Mouse (Mus musculus) lung, embryonic 14.5 days (tissue): Measurements from ENCODE around the gene Nol3. TPM values are rescaled to one million over a fixed set of nuclear protein-coding genes. Genes with fewer than 3 reads are reported as not detected.

Source experiments
- ATAC-seq: fragments of 200-750 bp; cut with Nextera tagmentation; 2 replicates; pipeline ENCODE4 v1.8.0; 2017; ENCODE audit warnings: mild to moderate bottlenecking, moderate TSS enrichment, moderate library complexity; ENCODE audit not compliant: insufficient read depth
- DNase-seq: peaks from one replicate; pipeline ENCODE4 v3.0.0-alpha.2; 2015
- H3K27ac ChIP-seq: fragments of 300-500 bp; sonication (generic); 2 replicates; pipeline ENCODE4 v1.5.1; 2014; ENCODE audit warnings: low read depth, mild to moderate bottlenecking, moderate library complexity
- H3K27me3 ChIP-seq: fragments of 300-500 bp; sonication (generic); 2 replicates; pipeline ENCODE4 v1.6.1; 2014; ENCODE audit warnings: low read length, control low read depth; ENCODE audit not compliant: insufficient read depth
- H3K36me3 ChIP-seq: fragments of 300-500 bp; sonication (generic); 2 replicates; pipeline ENCODE4 v1.6.1; 2014; ENCODE audit warnings: control low read depth; ENCODE audit not compliant: insufficient read depth
- H3K4me1 ChIP-seq: fragments of 300-500 bp; sonication (generic); 2 replicates; pipeline ENCODE4 v1.6.1; 2014; ENCODE audit warnings: antibody characterized with exemption, control low read depth; ENCODE audit not compliant: insufficient read depth
- H3K4me2 ChIP-seq: fragments of 300-500 bp; sonication (generic); 2 replicates; pipeline ENCODE4 v1.6.1; 2014; ENCODE audit warnings: mild to moderate bottlenecking
- H3K4me3 ChIP-seq: fragments of 300-500 bp; sonication (generic); 2 replicates; pipeline ENCODE4 v1.5.1; 2014; ENCODE audit warnings: low read depth, low read length
- H3K9ac ChIP-seq: fragments of 300-500 bp; sonication (generic); 2 replicates; pipeline ENCODE4 v1.6.1; 2014
- H3K9me3 ChIP-seq: fragments of 300-500 bp; sonication (generic); 2 replicates; pipeline ENCODE4 v1.6.1; 2016; ENCODE audit warnings: low read depth, low read length, control low read depth
- CTCF ChIP-seq: IDR thresholded peaks from 2 replicates; pipeline ENCODE4 v1.5.1; 2016; ENCODE audit warnings: antibody characterized with exemption, low read depth
- WGBS: fragments of 180-500 bp; shearing (Covaris S2); extraction: QIAGEN DNeasy Blood & Tissue Kit; methylation state at CpG from one replicate; pipeline ENCODE4 v1.1.7; 2014; 5-methylcytosine and 5-hydroxymethylcytosine counted together
- microRNA counts: library from miRNA; unstranded; fragments of <30 nt; microRNA quantifications from one replicate; lab custom pipeline; 2016
- microRNA-seq: library from miRNA; unstranded; fragments of <30 nt; microRNA quantifications from one replicate; pipeline ENCODE4, GENCODE M21; 2016; ENCODE audit warnings: borderline number of aligned reads
- polyA plus RNA-seq: library from polyadenylated mRNA; unstranded; fragments of >200 nt; fragmentation: Nextera tagmentation; extraction: Ambion mirVana; gene quantifications from 2 replicates; pipeline ENCODE4 v1.2.1, GENCODE M21; 2014

Nol3 gene
- polyA plus RNA-seq, 1 experiment from 2014 or later, result 1.1 TPM

DNA sequence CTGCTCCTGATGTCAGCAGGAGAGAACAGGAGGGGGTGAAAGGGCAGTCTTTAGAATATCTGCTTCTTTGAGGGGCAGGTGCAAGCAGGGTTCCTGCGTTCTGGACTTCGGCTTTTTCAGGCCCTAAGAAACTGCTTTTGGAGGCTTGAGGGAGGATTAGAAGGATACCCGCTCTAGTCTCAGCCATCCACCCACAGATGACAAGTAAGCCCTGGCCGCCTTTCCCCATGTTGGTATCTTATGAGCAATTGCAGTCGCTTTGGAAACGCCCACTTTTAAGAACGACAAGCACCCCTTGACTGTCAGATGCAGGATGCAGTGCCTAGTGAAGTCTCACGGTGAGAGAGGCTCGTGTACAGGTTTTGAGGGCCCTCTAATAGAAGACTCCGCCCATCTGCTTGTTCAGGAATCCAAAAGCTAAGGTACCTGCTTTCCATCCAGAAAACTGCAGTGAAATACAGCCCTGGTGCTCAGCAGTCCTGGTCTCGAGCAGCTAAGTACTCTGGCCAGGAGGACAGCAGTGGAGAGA lies 42.8 kb downstream of the Nol3 start:
- DNase-seq, result no peak
- peaks cover 52% of the 10 kb centered on the region for H3K36me3 ChIP-seq
- no peak for ATAC-seq
- no peaks in the 10 kb centered on the region for H3K9me3 ChIP-seq
- no peaks in the 10 kb centered on the region for H3K27me3 ChIP-seq
- no peak for TF ChIP-seq CTCF
- no peak overlapping the region for H3K4me3 ChIP-seq
- no peak overlapping the region for H3K27ac ChIP-seq
- H3K4me1 ChIP-seq, result no peaks in the 10 kb centered on the region
- no peak overlapping the region for H3K9ac ChIP-seq
- H3K4me2 ChIP-seq, result no peak overlapping the region
- 75% methylated on average over 11 of the region's 11 CpGs for WGBS

DNA sequence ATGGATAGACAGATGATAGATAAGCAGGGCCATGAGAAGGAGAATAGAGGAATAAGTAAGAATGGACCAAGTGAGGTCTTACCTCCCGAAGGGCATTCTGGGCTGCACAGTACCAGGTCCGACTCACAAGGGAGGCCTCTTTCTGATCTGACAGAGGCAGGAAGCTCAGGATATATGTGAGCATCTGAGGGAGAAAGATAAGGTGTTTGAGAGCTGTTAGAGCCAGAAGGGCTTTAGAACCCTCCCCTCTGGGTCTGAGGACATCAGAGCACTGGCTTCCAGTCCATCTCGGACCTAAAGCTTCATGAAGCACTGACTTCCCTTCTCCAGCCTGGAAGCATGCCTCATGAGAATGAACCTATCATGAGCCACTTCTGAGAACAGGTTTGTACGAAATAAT lies 47.2 kb downstream of the Nol3 start:
- Histone ChIP-seq H3K9ac (no peak overlapping the region), H3K36me3 (peaks cover 37% of the 10 kb centered on the region), H3K9me3 (no peaks in the 10 kb centered on the region), H3K27me3 (no peaks in the 10 kb centered on the region), H3K4me2 (no peak overlapping the region; the same call in 1 of the 2 replicates), H3K4me1 (peaks cover 13% of the 10 kb centered on the region; the same call in 1 of the 2 replicates), H3K27ac (no peak overlapping the region), H3K4me3 (no peak overlapping the region)
- TF ChIP-seq CTCF, result no peak
- DNase-seq (no peak), ATAC-seq (no peak)
- WGBS, result 86% methylated on average over 4 of the region's 4 CpGs

- H3K36me3 ChIP-seq, result peaks cover 47% of the 10 kb centered on the region
- H3K4me3 ChIP-seq, result peak overlapping the region; percentile 83
- no peak for TF ChIP-seq CTCF
- H3K27me3 ChIP-seq, result no peaks in the 10 kb centered on the region
- peaks cover 13% of the 10 kb centered on the region; the same call in 1 of the 2 replicates for H3K4me1 ChIP-seq
- DNase-seq, result peak; percentile 56
- peak overlapping the region; percentile 80 for H3K4me2 ChIP-seq
- 0 out of 2 replicates have a peak overlapping the region, but pooled peaks have one; percentile 50 for H3K27ac ChIP-seq
- under 1% methylated on average over 12 of the region's 12 CpGs for WGBS
- H3K9me3 ChIP-seq, result no peaks in the 10 kb centered on the region
- H3K9ac ChIP-seq, result peak overlapping the region; percentile 69
- peak; percentile 57 for ATAC-seq
Observed at GRCm38 (mm10) chr8:105325641-105326093, 49.7 kb downstream of the Nol3 start.

DNA sequence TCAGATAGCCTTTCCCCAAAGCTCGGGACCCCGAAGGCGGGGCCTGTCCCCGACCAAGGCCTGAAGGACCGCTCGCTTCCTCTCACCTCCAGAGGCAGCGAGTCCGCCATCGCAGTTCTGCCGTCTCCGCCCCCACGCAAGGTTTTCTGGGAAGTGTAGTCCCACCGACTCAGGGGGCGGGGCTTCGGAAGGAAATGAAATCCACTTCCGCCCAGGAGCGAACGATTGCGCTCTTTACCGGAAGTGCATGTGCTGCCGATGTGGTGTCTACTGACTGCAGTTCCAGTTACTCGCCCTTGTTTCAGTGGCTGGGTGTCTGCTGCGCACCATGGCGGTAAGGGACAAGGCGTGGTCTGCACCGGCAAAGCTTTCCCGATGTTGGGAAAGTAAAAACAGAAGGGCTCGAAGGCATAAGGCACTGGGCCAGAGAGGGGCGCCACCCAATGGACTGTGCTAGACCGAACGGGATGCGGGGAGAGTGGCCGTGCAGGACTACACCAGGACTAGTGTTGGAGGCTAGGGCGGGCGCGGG lies 50.3 kb downstream of the Nol3 start, which contains the start of the genes Lrrc29 and Tmem208:
Gene Lrrc29 (minus strand): TSS at position 138 of the 532 bp plus-strand sequence.
Gene Tmem208 (plus strand): TSS at position 214 of the 532 bp plus-strand sequence.
- H3K36me3 ChIP-seq, result peaks cover 52% of the 10 kb centered on the region
- under 1% methylated on average over 36 of the region's 36 CpGs for WGBS

DNA sequence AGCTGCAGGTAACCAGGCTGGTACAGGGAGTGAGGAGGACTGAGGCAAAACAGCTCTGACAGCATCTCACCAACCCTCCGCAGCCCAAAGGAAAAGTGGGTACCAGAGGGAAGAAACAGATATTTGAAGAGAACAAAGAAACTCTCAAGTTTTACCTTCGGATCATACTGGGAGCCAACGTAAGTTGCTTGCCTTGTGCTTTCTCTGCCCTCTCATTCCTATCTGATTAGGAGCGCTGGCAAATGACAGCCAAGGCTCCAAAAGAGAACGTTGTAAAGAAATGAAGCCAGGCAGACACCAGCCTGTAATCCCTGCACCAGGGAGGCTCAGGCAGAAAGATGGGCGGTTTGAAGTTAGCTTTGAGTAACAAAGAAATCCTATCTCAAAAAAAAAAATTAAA lies 51.0 kb downstream of the Nol3 start:
- Histone ChIP-seq H3K4me2 (peak overlapping the region; percentile 80), H3K4me1 (peaks cover 13% of the 10 kb centered on the region; the same call in 1 of the 2 replicates), H3K4me3 (peak overlapping the region; percentile 83), H3K9me3 (no peaks in the 10 kb centered on the region), H3K36me3 (peaks cover 55% of the 10 kb centered on the region), H3K27me3 (no peaks in the 10 kb centered on the region), H3K27ac (peak overlapping the region; percentile 80; the same call in 1 of the 2 replicates), H3K9ac (peak overlapping the region; percentile 69)
- no peak for TF ChIP-seq CTCF
- no peak for ATAC-seq
- WGBS, result 35% methylated on average over 6 of the region's 6 CpGs
- no peak for DNase-seq

More for the DNA sequence above, 50.3 kb downstream of the Nol3 start, which contains the start of the genes Lrrc29 and Tmem208:
- H3K9ac ChIP-seq, result peak within 1 kb of the TSS; percentile 69
- H3K27ac ChIP-seq, result peak within 1 kb of the TSS; percentile 80
- no peaks in the 10 kb centered on the region for H3K27me3 ChIP-seq
- peak; percentile 70 for TF ChIP-seq CTCF
- H3K9me3 ChIP-seq, result no peaks in the 10 kb centered on the region
- ATAC-seq (peak; percentile 92), DNase-seq (peak; percentile 99)
- peak within 1 kb of the TSS; percentile 83 for H3K4me3 ChIP-seq
- H3K4me1 ChIP-seq, result peaks cover 13% of the 10 kb centered on the region; the same call in 1 of the 2 replicates
- H3K4me2 ChIP-seq, result peak within 1 kb of the TSS; percentile 80

DNA sequence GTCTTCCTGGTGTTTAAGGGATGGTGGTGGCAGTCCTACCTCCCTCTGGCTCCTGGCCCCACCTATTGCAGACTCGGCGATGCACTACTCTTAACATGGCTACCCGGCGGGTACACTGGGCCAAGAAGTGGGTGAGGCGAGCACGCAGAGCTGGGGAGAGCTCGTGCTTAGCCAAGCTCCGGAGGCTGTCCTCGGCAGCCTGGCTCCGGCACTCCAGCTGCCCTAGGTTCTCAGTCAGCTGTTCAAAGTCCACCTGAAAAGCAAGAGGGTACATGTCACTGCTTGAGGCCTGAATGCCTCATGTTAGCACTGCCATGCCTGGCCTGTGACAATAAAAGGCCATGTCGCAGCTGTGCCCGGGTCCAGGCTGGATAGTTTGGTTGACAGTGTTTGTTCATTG lies 54.4 kb downstream of the Nol3 start:
- no peak overlapping the region for H3K9ac ChIP-seq
- TF ChIP-seq CTCF, result no peak
- no peaks in the 10 kb centered on the region for H3K27me3 ChIP-seq
- peaks cover 8% of the 10 kb centered on the region; the same call in 1 of the 2 replicates for H3K4me1 ChIP-seq
- H3K4me3 ChIP-seq, result no peak overlapping the region
- H3K9me3 ChIP-seq, result no peaks in the 10 kb centered on the region
- no peak overlapping the region for H3K4me2 ChIP-seq
- WGBS, result 92% methylated on average over 12 of the region's 12 CpGs
- no peak overlapping the region for H3K27ac ChIP-seq
- ATAC-seq (no peak), DNase-seq (no peak)
- H3K36me3 ChIP-seq, result peaks cover 80% of the 10 kb centered on the region

GRCm38 (mm10) chr8:105331469-105331868 lies 55.5 kb downstream of the Nol3 start:
- ATAC-seq (no peak), DNase-seq (no peak)
- H3K27ac ChIP-seq, result no peak overlapping the region
- no peak overlapping the region for H3K4me2 ChIP-seq
- H3K27me3 ChIP-seq, result no peaks in the 10 kb centered on the region
- H3K4me1 ChIP-seq, result 0 out of 2 replicates have a peak, but pooled peaks cover 4% of the 10 kb centered on the region
- WGBS, result 90% methylated on average over 22 of the region's 22 CpGs
- H3K36me3 ChIP-seq, result peaks cover 91% of the 10 kb centered on the region
- H3K4me3 ChIP-seq, result no peak overlapping the region
- no peaks in the 10 kb centered on the region for H3K9me3 ChIP-seq
- no peak overlapping the region for H3K9ac ChIP-seq
- TF ChIP-seq CTCF, result no peak

MicroRNAs within 50 kb of the gene (microRNA counts, 519-probe panel; counts per million panel counts)
- 2,315 counts per million, percentile 37 among the panel's probes with 10 or more counts for microRNA mmu-miR-328 (lab: Ali Mortazavi, UCI)

Small RNA genes within 50 kb of the gene (microRNA-seq; reads per million reads assigned to microRNA genes)
- not detected for gene Gm27320
- gene Mir328, result 255 reads per million, percentile 59 among the genes with 10 or more reads in this experiment

Other genes with a start within 250 kb of the Nol3 start
- not detected in 2 replicates for gene Ces3a, start 227.5 kb upstream of the Nol3 start, polyA plus RNA-seq
- not detected in 2 replicates for gene Ces3b, start 192.4 kb upstream of the Nol3 start, polyA plus RNA-seq
- not detected in 2 replicates for gene Ces4a, start 144.3 kb upstream of the Nol3 start, polyA plus RNA-seq
- gene Cbfb, start 105.5 kb upstream of the Nol3 start, polyA plus RNA-seq, result 81.4 and 85.2 TPM in 2 replicates
- gene D230025D16Rik, start 51.0 kb upstream of the Nol3 start, polyA plus RNA-seq, result 35.4 and 36.1 TPM in 2 replicates
- 17.4 and 21.2 TPM in 2 replicates for gene B3gnt9, start 21.0 kb upstream of the Nol3 start, polyA plus RNA-seq
- 24.3 and 26.1 TPM in 2 replicates for gene Tradd, start 11.5 kb upstream of the Nol3 start, polyA plus RNA-seq
- 3.8 and 4.6 TPM in 2 replicates for gene Fbxl8, start 11.5 kb upstream of the Nol3 start, polyA plus RNA-seq
- gene Hsf4, start 6.3 kb upstream of the Nol3 start, polyA plus RNA-seq, result 0.33 and 0.34 TPM in 2 replicates
- gene 4931428F04Rik, start 13.7 kb downstream of the Nol3 start, polyA plus RNA-seq, result 9.0 and 9.5 TPM in 2 replicates
- 31.9 and 33.3 TPM in 2 replicates for gene Exoc3l, start 20.0 kb downstream of the Nol3 start, polyA plus RNA-seq
- 102 and 112 TPM in 2 replicates for gene E2f4, start 21.5 kb downstream of the Nol3 start, polyA plus RNA-seq
- gene Elmo3, start 29.5 kb downstream of the Nol3 start, polyA plus RNA-seq, result 5.2 and 8.0 TPM in 2 replicates
- gene Lrrc29, start 50.1 kb downstream of the Nol3 start, polyA plus RNA-seq, result 2.7 and 3.1 TPM in 2 replicates
- gene Tmem208, start 50.2 kb downstream of the Nol3 start, polyA plus RNA-seq, result 108 and 115 TPM in 2 replicates
- gene Fhod1, start 71.8 kb downstream of the Nol3 start, polyA plus RNA-seq, result 15.8 and 18.8 TPM in 2 replicates
- gene Slc9a5, start 72.7 kb downstream of the Nol3 start, polyA plus RNA-seq, result 9.9 and 10.9 TPM in 2 replicates
- gene Plekhg4, start 97.1 kb downstream of the Nol3 start, polyA plus RNA-seq, result 1.8 and 1.9 TPM in 2 replicates
- 0.12 and 0.32 TPM in 2 replicates for gene Kctd19, start 137.4 kb downstream of the Nol3 start, polyA plus RNA-seq
- gene Lrrc36, start 137.4 kb downstream of the Nol3 start, polyA plus RNA-seq, result 0.34 and 0.50 TPM in 2 replicates
- gene Tppp3, start 195.4 kb downstream of the Nol3 start, polyA plus RNA-seq, result 41.1 and 42.3 TPM in 2 replicates
- gene Zdhhc1, start 220.8 kb downstream of the Nol3 start, polyA plus RNA-seq, result 40.0 and 41.9 TPM in 2 replicates
- 4.8 and 5.9 TPM in 2 replicates for gene Hsd11b2, start 242.6 kb downstream of the Nol3 start, polyA plus RNA-seq